Mouse (Mus musculus) CD4-positive helper T cell, adult 2 months (primary cell): ENCODE results near the gene Gm37240.
"Not testable (repeated sequence)": the region's sequence is repeated elsewhere in the genome, so short reads cannot be mapped to it uniquely, and the experiment has no call there.

Experiments used
- DNase-seq: peaks from one replicate; pipeline ENCODE4 v3.0.0-alpha.2; 2012; ENCODE audit warnings: low read depth, missing footprints, low spot score

Gene Gm37240

DNA sequence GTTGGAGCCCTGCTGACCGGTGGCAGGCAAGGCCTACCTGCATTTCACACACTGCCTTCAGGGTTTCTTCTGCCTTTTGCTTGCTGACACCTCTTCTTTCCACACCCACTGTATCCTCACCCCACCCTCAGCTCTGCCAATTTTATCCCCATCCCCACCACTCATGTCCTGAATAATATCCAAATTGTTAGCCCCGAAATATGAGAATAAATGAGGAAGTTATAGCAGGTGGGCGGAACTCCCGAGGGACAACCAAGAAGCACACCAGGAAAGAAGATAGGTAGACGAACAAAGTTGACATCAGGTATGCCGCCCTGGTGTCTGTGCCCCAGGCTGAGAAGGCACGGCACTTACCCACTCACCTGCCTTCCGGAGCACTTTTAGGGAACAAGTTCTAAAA, 1207.8 kb downstream of the Gm37240 start:
- DNase-seq: peak; percentile 20

DNA sequence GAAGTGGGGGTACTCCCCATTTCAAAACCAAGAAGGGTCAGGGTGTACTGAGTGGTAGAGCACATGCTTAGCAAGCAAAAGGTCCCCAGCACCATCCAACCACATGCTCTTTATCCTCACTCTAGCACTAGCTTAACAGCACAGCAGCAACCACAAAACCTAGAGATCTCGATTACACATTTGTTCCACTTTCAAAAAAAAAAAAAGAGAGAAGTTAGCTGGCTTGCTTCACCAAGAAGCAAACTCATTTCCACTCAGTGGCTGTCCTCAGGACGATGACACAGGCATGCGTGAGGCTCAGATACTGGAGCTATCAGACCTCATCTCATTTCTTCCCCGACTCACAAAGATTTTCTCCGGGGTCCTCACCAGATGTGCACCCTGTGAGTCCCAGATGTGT, 1208.4 kb downstream of the Gm37240 start:
- peak; percentile 83 for DNase-seq

DNA sequence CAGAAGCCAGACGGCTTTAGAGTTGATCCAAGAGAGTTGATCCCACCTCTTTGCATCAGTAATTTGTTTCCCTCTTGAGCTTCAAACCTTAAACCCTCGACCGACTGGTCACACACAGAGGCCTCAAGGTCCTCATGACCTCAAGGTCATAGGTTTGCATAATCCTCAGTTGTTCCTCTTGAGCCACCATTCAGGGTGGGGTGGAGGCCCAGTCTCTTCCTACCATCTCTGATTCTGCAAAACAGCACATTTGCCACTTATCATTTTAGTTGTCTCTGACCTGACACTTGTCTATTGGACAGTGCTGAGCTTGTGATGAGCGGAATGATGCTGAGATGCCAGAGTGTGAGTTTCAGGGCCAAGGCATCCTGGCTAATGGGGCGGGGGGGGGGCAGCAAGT, 1211.6 kb downstream of the Gm37240 start:
- DNase-seq: no peak

DNA sequence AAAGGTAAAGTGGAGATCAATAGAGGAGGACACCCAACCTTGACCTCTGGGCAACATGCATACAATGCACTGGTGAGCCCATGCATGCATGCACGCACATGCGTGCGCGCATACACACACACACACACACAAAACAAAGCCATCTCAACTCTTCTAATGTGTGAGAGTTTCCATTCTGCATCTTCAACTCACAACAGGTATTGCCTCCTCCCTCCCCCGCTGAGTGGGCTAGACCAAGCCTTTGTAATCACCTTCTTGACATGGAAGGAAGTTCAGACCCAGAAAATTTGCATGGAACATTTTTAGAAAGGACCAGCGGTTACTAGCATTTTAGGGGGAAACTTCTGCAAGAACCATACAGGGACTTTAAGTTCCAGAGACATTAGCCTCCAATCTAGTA, 1213.8 kb downstream of the Gm37240 start:
- no peak for DNase-seq

DNA sequence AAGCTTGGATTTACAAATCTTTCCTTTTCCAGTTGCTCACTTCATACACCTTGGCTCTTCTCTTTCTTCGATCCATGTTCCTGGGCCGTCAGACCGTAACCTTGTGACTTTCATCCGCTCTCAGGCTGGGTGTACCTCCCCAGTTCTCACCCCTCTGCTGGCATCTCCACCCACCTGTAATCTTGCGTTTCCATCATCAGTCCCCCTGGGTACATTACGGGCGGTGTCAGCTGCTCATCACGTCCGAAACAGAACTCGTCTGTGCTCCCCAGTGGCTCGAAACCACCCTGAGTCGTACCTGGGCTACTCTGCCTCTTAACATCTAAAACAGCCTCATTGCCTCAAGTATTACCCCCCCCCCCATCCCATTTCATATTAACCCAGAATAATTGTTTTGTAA, 1215.2 kb downstream of the Gm37240 start:
- no peak for DNase-seq

GRCm38 (mm10) chr3:84668957-84669356, 1218.4 kb downstream of the Gm37240 start:
- DNase-seq: no peak

- DNase-seq: no peak
These were observed 1221.9 kb downstream of the Gm37240 start for GRCm38 (mm10) chr3:84665255-84666073.

- no peak for DNase-seq
These were observed 1222.6 kb downstream of the Gm37240 start for GRCm38 (mm10) chr3:84664686-84665085.

GRCm38 (mm10) chr3:84663858-84664257, 1223.5 kb downstream of the Gm37240 start:
- no peak for DNase-seq

- DNase-seq: no peak
These were observed 1224.2 kb downstream of the Gm37240 start for GRCm38 (mm10) chr3:84663079-84663478.

GRCm38 (mm10) chr3:84660380-84660779, 1226.9 kb downstream of the Gm37240 start:
- no peak for DNase-seq

GRCm38 (mm10) chr3:84658872-84659271, 1228.4 kb downstream of the Gm37240 start:
- DNase-seq: no peak

DNA sequence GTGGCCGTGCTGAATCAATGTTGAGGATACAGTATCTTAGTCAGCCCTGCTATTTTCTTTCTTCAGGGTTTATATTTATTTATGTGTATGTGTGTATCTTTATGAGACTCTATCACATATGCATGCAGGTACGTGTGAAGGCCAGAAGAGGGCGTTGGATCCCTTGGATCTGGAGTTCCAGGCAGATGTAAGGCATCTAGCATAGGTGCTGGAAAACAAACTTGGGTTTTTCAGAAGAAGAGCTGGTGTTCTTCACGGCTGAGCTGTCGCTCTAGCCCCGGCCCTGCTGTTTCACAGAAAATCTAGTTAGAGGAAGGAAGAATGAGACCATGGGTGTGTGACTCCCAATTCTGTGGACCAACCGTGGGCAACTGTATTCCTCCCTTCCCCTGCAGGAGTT, 1229.3 kb downstream of the Gm37240 start:
- no peak for DNase-seq

DNA sequence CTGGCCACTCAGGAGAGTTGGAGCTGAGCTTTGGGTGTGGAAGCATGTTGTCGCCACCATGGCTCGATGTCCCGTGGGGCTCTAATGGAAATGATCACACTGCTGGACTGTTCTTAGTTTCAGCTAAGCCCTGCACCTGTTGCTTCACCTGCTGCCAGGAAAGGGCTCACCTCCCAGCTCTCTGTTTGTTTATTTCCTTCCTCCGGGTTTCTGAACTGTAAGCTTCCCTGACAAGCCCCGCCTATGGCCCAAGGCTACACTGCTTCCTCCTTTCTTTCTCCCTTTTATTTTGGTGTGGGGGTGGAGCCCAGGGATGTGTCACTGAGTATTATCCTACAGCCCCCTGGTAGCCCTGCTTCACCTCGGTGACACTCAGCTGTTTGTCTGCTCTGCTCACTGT, 1230.1 kb downstream of the Gm37240 start:
- DNase-seq: peak; percentile 41

- DNase-seq: not testable (repeated sequence)
These were observed 1231.5 kb downstream of the Gm37240 start for GRCm38 (mm10) chr3:84655785-84656150.

DNA sequence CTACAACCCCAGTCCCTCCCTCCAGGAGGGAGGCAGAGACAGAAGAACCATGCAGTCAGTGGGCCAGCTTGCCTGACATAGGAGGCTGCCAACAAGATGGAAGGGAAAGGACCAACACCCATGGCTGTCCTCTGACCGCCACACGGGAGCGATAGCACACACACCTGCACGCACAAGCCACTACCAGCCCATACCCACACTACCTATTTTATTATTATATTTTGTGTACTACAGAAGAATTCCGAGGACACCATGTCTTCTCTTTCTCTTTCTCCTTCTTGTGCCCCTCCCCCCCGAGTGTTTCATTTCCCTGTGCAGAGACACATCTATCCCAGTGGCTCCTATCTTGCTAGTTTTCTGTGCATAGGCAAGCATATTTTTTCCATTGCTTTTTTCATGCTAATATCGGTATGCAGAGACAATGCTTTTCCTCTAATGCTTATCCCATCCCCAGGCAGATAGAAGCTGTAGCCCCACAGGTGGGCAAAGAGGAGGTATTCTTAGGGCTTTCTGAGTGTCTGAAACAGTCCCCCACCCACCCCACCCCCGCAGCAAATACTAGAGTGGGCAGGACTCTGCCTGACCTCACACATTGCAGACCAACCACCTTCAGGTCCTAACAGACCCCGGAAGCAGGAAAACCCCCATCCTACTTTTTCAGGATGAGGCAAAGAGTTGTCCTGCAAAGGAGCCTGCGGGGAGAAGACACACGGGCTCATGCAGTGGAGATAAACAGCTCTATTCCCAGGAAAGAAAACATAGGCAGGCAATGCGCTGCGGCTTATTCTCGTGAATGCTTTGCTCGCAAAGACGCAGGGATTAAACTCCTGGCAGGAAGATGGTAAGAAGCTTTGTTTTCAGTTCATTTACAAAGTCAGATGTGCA, 1232.2 kb downstream of the Gm37240 start:
- no peak for DNase-seq

DNA sequence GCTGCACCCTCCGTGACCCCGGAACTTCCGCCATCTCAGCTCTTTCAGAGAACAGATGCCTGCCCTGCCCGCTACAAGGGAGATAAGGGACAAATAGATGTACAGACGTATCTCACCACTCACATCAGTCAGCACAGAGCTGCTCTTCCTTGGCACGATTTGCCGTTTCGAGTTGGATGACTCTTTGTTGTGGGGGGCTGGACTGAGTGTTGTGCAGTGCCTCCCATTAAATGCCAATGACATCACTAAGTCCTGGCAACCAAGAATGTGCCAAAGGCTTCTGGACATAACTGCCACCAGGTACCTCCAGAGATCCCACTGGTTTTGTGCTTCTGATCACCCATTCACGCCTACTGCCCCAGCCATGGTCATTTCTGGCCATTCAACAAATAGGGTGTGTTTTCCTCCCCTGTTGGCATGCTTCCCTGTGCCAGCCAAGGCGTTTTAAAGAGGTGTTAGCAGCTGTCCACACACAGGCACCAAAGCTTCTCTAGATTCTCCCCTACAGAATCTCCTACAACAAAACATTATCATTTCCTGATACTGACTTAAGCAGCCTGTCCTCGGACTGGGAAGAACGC, 1233.0 kb downstream of the Gm37240 start:
- peak; percentile 82 for DNase-seq

DNA sequence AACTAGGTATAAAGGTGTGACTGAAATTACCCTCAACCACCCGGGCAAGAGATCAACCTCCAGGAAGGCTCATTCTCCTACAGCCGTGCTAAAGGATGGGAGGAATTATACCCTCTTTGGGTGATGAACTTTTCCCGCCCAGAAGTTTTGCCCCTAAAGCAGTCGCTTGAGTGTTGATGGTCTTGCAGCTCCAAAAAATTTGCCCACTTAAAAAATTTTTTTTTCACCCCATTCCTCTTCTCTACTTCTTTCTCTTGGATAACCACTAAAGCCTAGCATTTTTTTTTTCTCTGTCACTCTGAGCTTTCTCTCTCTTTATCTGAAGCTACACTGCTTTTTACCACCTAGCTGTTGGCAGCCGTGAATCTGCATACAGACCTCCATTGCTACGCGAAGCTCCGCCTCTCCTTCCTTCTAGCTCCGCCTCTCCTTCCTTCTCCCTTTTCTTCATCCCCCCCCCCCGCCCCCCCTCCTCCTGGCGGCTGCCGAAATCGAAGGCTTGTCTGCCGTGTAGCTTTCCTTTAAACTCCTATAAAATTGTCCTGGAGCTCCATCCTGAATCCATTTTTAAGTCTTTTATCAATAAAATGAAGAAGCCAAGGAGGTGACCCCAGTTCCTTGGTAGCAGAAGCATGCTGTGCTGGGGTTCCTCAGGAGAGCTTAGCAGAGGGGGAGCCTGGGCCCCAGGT, 1233.6 kb downstream of the Gm37240 start:
- no peak for DNase-seq

DNA sequence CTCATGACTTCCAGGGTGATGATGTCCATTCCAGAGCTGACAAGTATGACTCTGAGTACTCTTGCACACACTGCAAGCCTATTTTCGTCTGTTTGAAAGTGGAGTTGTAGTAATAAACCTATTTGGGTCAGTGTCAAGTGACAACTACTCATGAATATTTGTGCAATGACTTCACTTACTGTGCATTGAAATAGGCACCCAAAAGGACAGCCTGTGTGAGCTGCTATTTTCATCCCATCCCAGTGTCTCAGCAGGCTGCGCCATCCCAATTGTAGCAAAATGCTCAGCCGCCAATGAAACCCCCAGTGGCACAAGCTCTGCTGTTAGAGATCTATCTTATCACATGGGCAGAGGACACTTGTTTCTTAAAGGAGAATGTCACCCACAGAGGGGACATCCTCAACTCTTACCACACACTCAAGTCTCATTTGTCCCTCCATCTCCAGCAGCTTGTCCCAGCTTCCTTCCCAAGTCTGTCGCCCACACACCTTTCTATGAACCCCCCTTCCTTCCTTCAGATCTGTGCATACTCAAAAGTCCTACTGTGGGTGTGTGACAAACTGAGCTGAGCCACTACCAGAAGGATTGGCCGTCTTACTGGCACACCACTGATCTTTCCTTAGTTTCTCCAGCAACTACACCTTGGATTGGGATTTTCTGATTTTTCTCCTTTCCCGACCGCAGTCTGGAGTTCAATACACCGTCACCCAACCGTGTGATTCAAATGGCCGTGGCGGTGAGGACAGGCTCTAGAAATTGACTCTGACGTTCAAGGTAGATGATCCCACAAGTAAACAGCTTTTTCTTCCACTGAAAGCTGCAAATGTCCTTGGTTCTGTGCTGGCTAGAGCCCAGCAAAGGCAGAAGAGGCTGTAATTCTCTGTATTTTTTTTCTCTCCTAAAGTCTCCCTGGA, 1234.4 kb downstream of the Gm37240 start:
- no peak for DNase-seq

- DNase-seq: no peak
These were observed 1237.6 kb downstream of the Gm37240 start for GRCm38 (mm10) chr3:84649578-84650327.
